Mouse (Mus musculus): ENCODE data around the gene Ndc1. TPM values are rescaled to one million over a fixed set of nuclear protein-coding genes. Genes with fewer than 3 reads are reported as not detected.

Ndc1 gene
- polyA plus RNA-seq, 1 experiment from 2014 or later = 34.3 TPM

- no peaks in the 10 kb centered on the region for H3K36me3 ChIP-seq
- 87% methylated on average over 13 of the region's 13 CpGs for WGBS
- no peak overlapping the region for H3K4me3 ChIP-seq
- no peak overlapping the region for H3K27ac ChIP-seq (replicated peaks)
- peaks cover 3% of the 10 kb centered on the region; the same call in 1 of the 2 replicates for H3K4me1 ChIP-seq
- no peak overlapping the region for H3K9ac ChIP-seq (replicated peaks)
- no peak overlapping the region for H3K4me2 ChIP-seq (replicated peaks)
- H3K27me3 ChIP-seq = peaks cover 24% of the 10 kb centered on the region
- no peaks in the 10 kb centered on the region for H3K9me3 ChIP-seq
- ATAC-seq (ENCODE audit: low FRiP score, low read depth) = no peak
Observed at GRCm38 (mm10) chr4:107449519-107449918, 81.9 kb downstream of the Ndc1 start.

DNA sequence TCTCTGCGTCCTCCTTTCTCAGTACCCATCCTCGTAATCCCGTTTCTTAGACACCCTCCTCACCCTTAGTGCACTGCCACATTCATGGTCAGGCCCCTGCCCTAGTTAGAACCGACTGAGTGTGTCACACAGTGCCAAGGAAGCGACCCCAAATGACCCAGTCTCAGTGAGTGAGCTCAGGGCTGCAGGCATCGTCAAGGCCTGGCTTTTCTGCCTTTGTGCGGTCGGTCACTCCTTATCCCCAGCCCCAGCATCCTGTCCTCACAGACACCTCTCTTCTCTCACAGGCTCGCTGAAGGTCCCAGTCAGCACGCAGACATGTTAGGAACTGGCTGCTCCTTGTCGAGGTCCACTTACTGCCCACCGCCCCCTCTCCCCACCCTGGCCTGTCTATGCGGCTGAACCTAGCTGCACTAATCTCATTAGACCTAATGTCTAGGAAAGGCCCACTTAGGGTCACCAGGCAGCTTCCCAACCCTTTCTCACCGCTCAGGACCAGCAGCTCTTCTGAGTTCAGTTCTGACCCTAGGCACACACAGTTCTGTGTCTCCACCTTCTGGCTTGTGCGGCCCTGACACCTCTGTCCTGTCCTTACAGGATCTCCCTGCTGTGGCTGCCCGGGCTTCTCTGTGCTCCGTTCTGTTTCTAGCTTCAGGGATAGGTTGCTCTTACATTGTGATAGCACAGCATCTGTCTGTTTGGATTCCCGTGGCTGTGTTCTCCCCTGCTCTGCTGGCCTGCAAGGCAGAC, 84.9 kb downstream of the Ndc1 start:
- Histone ChIP-seq H3K4me1 (0 out of 2 replicates have a peak, but pooled peaks cover 4% of the 10 kb centered on the region), H3K36me3 (no peaks in the 10 kb centered on the region), H3K9me3 (no peaks in the 10 kb centered on the region), H3K4me3 (no peak overlapping the region), H3K4me2 (replicated peaks) (no peak overlapping the region), H3K27ac (replicated peaks) (no peak overlapping the region), H3K27me3 (peaks cover 6% of the 10 kb centered on the region; the same call in 1 of the 2 replicates), H3K9ac (replicated peaks) (no peak overlapping the region)
- WGBS = 48% methylated on average over 18 of the region's 18 CpGs
- ATAC-seq (ENCODE audit: low FRiP score, low read depth) = no peak

GRCm38 (mm10) chr4:107453141-107453984, 85.8 kb downstream of the Ndc1 start:
- no peaks in the 10 kb centered on the region for H3K9me3 ChIP-seq
- H3K27me3 ChIP-seq = peaks cover 6% of the 10 kb centered on the region; the same call in 1 of the 2 replicates
- no peak overlapping the region for H3K4me3 ChIP-seq
- H3K4me1 ChIP-seq = peaks cover 12% of the 10 kb centered on the region; the same call in 1 of the 2 replicates
- no peak overlapping the region for H3K9ac ChIP-seq (replicated peaks)
- H3K36me3 ChIP-seq = no peaks in the 10 kb centered on the region
- 63% methylated on average over 16 of the region's 16 CpGs for WGBS
- peak; percentile 76 for ATAC-seq (ENCODE audit: low FRiP score, low read depth)
- H3K4me2 ChIP-seq (replicated peaks) = no peak overlapping the region
- H3K27ac ChIP-seq (replicated peaks) = no peak overlapping the region

GRCm38 (mm10) chr4:107457602-107458001, 90.0 kb downstream of the Ndc1 start:
- no peak overlapping the region for H3K9ac ChIP-seq (replicated peaks)
- no peak overlapping the region for H3K4me3 ChIP-seq
- no peak overlapping the region for H3K27ac ChIP-seq (replicated peaks)
- no peak for ATAC-seq (ENCODE audit: low FRiP score, low read depth)
- H3K4me1 ChIP-seq = peaks cover 12% of the 10 kb centered on the region; the same call in 1 of the 2 replicates
- no peaks in the 10 kb centered on the region for H3K27me3 ChIP-seq
- 67% methylated on average over 12 of the region's 12 CpGs for WGBS
- H3K4me2 ChIP-seq (replicated peaks) = no peak overlapping the region
- no peaks in the 10 kb centered on the region for H3K36me3 ChIP-seq
- no peaks in the 10 kb centered on the region for H3K9me3 ChIP-seq

DNA sequence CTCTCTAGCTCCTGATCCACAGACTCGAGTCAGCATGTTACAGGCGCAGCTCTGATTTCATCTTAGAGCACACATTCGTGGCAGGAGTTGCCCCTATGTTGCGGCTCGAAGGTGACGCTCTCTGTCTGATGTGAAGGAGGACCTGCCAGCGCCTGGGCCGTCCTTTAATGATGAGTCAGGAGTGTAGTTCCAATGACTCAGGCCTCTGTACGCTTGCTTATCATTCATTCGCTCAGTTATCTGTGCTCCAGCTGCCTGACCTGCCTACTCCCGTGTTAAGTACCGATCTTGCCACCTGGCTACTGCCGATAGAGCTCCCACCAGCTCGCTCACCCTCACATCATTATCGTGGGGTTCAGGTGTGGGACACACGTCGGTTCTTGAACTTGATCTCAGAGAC, 91.3 kb downstream of the Ndc1 start:
- Histone ChIP-seq H3K27ac (replicated peaks) (no peak overlapping the region), H3K9me3 (no peaks in the 10 kb centered on the region), H3K9ac (replicated peaks) (no peak overlapping the region), H3K36me3 (no peaks in the 10 kb centered on the region), H3K27me3 (no peaks in the 10 kb centered on the region), H3K4me3 (no peak overlapping the region), H3K4me2 (replicated peaks) (no peak overlapping the region), H3K4me1 (peaks cover 12% of the 10 kb centered on the region; the same call in 1 of the 2 replicates)
- WGBS = 88% methylated on average over 17 of the region's 17 CpGs
- ATAC-seq (ENCODE audit: low FRiP score, low read depth) = no peak

GRCm38 (mm10) chr4:107459461-107459860, 91.9 kb downstream of the Ndc1 start:
- H3K4me3 ChIP-seq = no peak overlapping the region
- no peak overlapping the region for H3K4me2 ChIP-seq (replicated peaks)
- H3K4me1 ChIP-seq = peaks cover 12% of the 10 kb centered on the region; the same call in 1 of the 2 replicates
- no peaks in the 10 kb centered on the region for H3K9me3 ChIP-seq
- WGBS = 88% methylated on average over 2 of the region's 2 CpGs
- no peaks in the 10 kb centered on the region for H3K27me3 ChIP-seq
- no peak overlapping the region for H3K27ac ChIP-seq (replicated peaks)
- no peak overlapping the region for H3K9ac ChIP-seq (replicated peaks)
- ATAC-seq (ENCODE audit: low FRiP score, low read depth) = no peak
- no peaks in the 10 kb centered on the region for H3K36me3 ChIP-seq

GRCm38 (mm10) chr4:107460468-107460867, 92.9 kb downstream of the Ndc1 start:
- Histone ChIP-seq H3K4me2 (replicated peaks) (no peak overlapping the region), H3K9ac (replicated peaks) (no peak overlapping the region), H3K27ac (replicated peaks) (no peak overlapping the region), H3K27me3 (no peaks in the 10 kb centered on the region), H3K36me3 (no peaks in the 10 kb centered on the region), H3K9me3 (no peaks in the 10 kb centered on the region), H3K4me1 (peaks cover 12% of the 10 kb centered on the region; the same call in 1 of the 2 replicates), H3K4me3 (no peak overlapping the region)
- ATAC-seq (ENCODE audit: low FRiP score, low read depth) = no peak
- 85% methylated on average over 11 of the region's 11 CpGs for WGBS

Small RNA genes lying within 50 kb of the gene (microRNA-seq; reads per million reads assigned to microRNA genes)
- not detected for gene Gm24804

Other genes with a start within 250 kb of the Ndc1 start
- gene Tmem59, start 189.4 kb upstream of the Ndc1 start, polyA plus RNA-seq (2016; fragmentation: Nextera tagmentation; extraction: Ambion mirVana) = 327 and 347 TPM in 2 replicates
- gene Tceanc2, start 188.7 kb upstream of the Ndc1 start, polyA plus RNA-seq (2016; fragmentation: Nextera tagmentation; extraction: Ambion mirVana) = 28.3 and 37.2 TPM in 2 replicates
- not detected in 2 replicates for gene Ldlrad1, start 158.6 kb upstream of the Ndc1 start, polyA plus RNA-seq (2016; fragmentation: Nextera tagmentation; extraction: Ambion mirVana)
- 59.3 and 61.0 TPM in 2 replicates for gene Lrrc42, start 114.3 kb upstream of the Ndc1 start, polyA plus RNA-seq (2016; fragmentation: Nextera tagmentation; extraction: Ambion mirVana)
- gene Hspb11, start 114.2 kb upstream of the Ndc1 start, polyA plus RNA-seq (2016; fragmentation: Nextera tagmentation; extraction: Ambion mirVana) = 37.2 and 39.1 TPM in 2 replicates
- not detected in 2 replicates for gene Dio1, start 60.6 kb upstream of the Ndc1 start, polyA plus RNA-seq (2016; fragmentation: Nextera tagmentation; extraction: Ambion mirVana)
- gene Yipf1, start 53.4 kb upstream of the Ndc1 start, polyA plus RNA-seq (2016; fragmentation: Nextera tagmentation; extraction: Ambion mirVana) = 39.6 and 41.9 TPM in 2 replicates
- 2.4 and 3.3 TPM in 2 replicates for gene Glis1, start 66.8 kb downstream of the Ndc1 start, polyA plus RNA-seq (2016; fragmentation: Nextera tagmentation; extraction: Ambion mirVana)